Mouse (Mus musculus) MEL (cell line): ENCODE measurements around the gene Trim67. TPM values are rescaled to one million over a fixed set of nuclear protein-coding genes. Genes with fewer than 3 reads are reported as not detected.

Experiments
- DNase-seq: peaks from one replicate; pipeline ENCODE4 v3.0.0; 2011; ENCODE audit warnings: low read depth, low spot score
- H3K27ac ChIP-seq: 2 replicates; pipeline ENCODE4 v1.5.1; 2012; ENCODE audit warnings: low read depth, mild to moderate bottlenecking, control low read depth, low read length, moderate library complexity; ENCODE audit not compliant: control insufficient read depth
- H3K27me3 ChIP-seq, 2 experiments: fragments of 150-350 bp in 1 of 2; sonication (generic) in 1 of 2; 2 replicates each; pipeline ENCODE4 v1.6.1; 2012; ENCODE audit warnings: low read length in 2 of 2, mild to moderate bottlenecking in 2 of 2, improper control_type of control experiment in 1 of 2, moderate library complexity in 1 of 2; ENCODE audit not compliant: insufficient read depth in 2 of 2, control insufficient read depth in 1 of 2
- H3K36me3 ChIP-seq, 2 experiments: 2 replicates each; pipeline ENCODE4 v1.6.1; 2012 to 2014; ENCODE audit warnings: low read length in 2 of 2, improper control_type of control experiment in 1 of 2, inconsistent platforms in 1 of 2, mild to moderate bottlenecking in 1 of 2; ENCODE audit not compliant: insufficient read depth in 2 of 2, control insufficient read depth in 1 of 2
- H3K4me1 ChIP-seq, 2 experiments: fragments of 150-350 bp in 1 of 2; sonication (generic) in 1 of 2; 2 replicates each; pipeline ENCODE4 v1.6.1; 2012; ENCODE audit warnings: low read length in 2 of 2, improper control_type of control experiment in 1 of 2, mild to moderate bottlenecking in 1 of 2; ENCODE audit not compliant: insufficient read depth in 2 of 2, control insufficient read depth in 1 of 2
- H3K4me3 ChIP-seq, 2 experiments: fragments of 150-350 bp in 1 of 2; sonication (generic) in 1 of 2; 2 replicates each; pipeline ENCODE4 v1.5.1; 2012; ENCODE audit warnings: low read depth in 2 of 2, low read length in 2 of 2, mild to moderate bottlenecking in 2 of 2, moderate library complexity in 2 of 2, control low read depth in 1 of 2, improper control_type of control experiment in 1 of 2; ENCODE audit not compliant: control insufficient read depth in 1 of 2, insufficient read depth in 1 of 2
- H3K79me2 ChIP-seq: 2 replicates; pipeline ENCODE4 v1.6.1; 2012; ENCODE audit warnings: mild to moderate bottlenecking, low read length, moderate library complexity; ENCODE audit not compliant: control insufficient read depth, poor library complexity, insufficient read depth
- H3K9ac ChIP-seq: 2 replicates; pipeline ENCODE4 v1.6.1; 2012; ENCODE audit warnings: low read depth, mild to moderate bottlenecking, control low read depth, low read length, moderate library complexity; ENCODE audit not compliant: control insufficient read depth, poor library complexity, severe bottlenecking
- H3K9me3 ChIP-seq: fragments of 150-350 bp; sonication (generic); replicated peaks from 2 replicates; pipeline ENCODE4 v1.6.1; 2012; ENCODE audit warnings: mild to moderate bottlenecking, low read length, improper control_type of control experiment, moderate library complexity; ENCODE audit not compliant: insufficient read depth
- CHD2 ChIP-seq: IDR thresholded peaks from 2 replicates; pipeline ENCODE4 v1.6.1; 2011; ENCODE audit warnings: low read length, improper control_type of control experiment
- CTCF ChIP-seq, 3 experiments: IDR thresholded peaks in 2 of 3; conservative IDR thresholded peaks in 1 of 3; 2 replicates each; pipeline ENCODE4 v1.5.1; 2011 to 2012; ENCODE audit warnings: low read length in 3 of 3, low read depth in 2 of 3, mild to moderate bottlenecking in 2 of 3, improper control_type of control experiment in 1 of 3, inconsistent platforms in 1 of 3, mixed read lengths in 1 of 3, moderate library complexity in 1 of 3; ENCODE audit not compliant: control insufficient read depth in 1 of 3, insufficient read depth in 1 of 3, poor library complexity in 1 of 3, severe bottlenecking in 1 of 3
- ELF1 ChIP-seq: IDR thresholded peaks from 2 replicates; pipeline ENCODE4 v1.6.1; 2014; ENCODE audit warnings: low read depth, mild to moderate bottlenecking, inconsistent platforms, low read length, improper control_type of control experiment, moderate library complexity
- EP300 ChIP-seq, 2 experiments: IDR thresholded peaks; 2 replicates each; pipeline ENCODE4 v1.6.1; 2011; ENCODE audit warnings: improper control_type of control experiment in 2 of 2, low read length in 2 of 2, low read depth in 1 of 2, mild to moderate bottlenecking in 1 of 2
- ETS1 ChIP-seq: IDR thresholded peaks from 2 replicates; pipeline ENCODE4 v1.6.1; 2012; ENCODE audit warnings: low read depth, mild to moderate bottlenecking, inconsistent platforms, low read length, improper control_type of control experiment, moderate library complexity
- HCFC1 ChIP-seq: IDR thresholded peaks from 2 replicates; pipeline ENCODE4 v1.6.1; 2012; ENCODE audit warnings: low read depth, mild to moderate bottlenecking, inconsistent platforms, low read length, improper control_type of control experiment, moderate library complexity
- MAFK ChIP-seq: IDR thresholded peaks from 2 replicates; pipeline ENCODE4 v1.6.1; 2011; ENCODE audit warnings: low read depth, mild to moderate bottlenecking, low read length, improper control_type of control experiment, borderline replicate concordance
- MAZ ChIP-seq: IDR thresholded peaks from 2 replicates; pipeline ENCODE4 v1.6.1; 2012; ENCODE audit warnings: low read depth, mild to moderate bottlenecking, inconsistent platforms, low read length, improper control_type of control experiment
- MEF2A ChIP-seq: IDR thresholded peaks from 2 replicates; pipeline ENCODE4 v1.6.1; 2014; ENCODE audit warnings: low read depth, mild to moderate bottlenecking, inconsistent platforms, low read length, improper control_type of control experiment; ENCODE audit not compliant: poor library complexity, insufficient replicate concordance, severe bottlenecking; ENCODE audit errors: extremely low read depth
- MXI1 ChIP-seq: IDR thresholded peaks from 2 replicates; pipeline ENCODE4 v1.6.1; 2011; ENCODE audit warnings: mild to moderate bottlenecking, low read depth, low read length, improper control_type of control experiment
- NRF1 ChIP-seq: IDR thresholded peaks from 2 replicates; pipeline ENCODE4 v1.6.1; 2014; ENCODE audit warnings: low read depth, mild to moderate bottlenecking, inconsistent platforms, low read length, improper control_type of control experiment, moderate library complexity; ENCODE audit not compliant: poor library complexity, insufficient read depth, severe bottlenecking
- POLR2A ChIP-seq, 2 experiments: IDR thresholded peaks; 2 replicates each; pipeline ENCODE4 v1.6.1; 2011 to 2012; ENCODE audit warnings: low read length in 2 of 2, mild to moderate bottlenecking in 2 of 2, control low read depth in 1 of 2, improper control_type of control experiment in 1 of 2, low read depth in 1 of 2, moderate library complexity in 1 of 2; ENCODE audit not compliant: control insufficient read depth in 1 of 2, insufficient read depth in 1 of 2, poor library complexity in 1 of 2
- POLR2AphosphoS5 ChIP-seq: IDR thresholded peaks from 2 replicates; pipeline ENCODE4 v1.6.1; 2012; ENCODE audit warnings: low read depth, borderline replicate concordance, mild to moderate bottlenecking, inconsistent platforms, low read length, moderate library complexity, mixed read lengths
- TAL1 ChIP-seq: IDR thresholded peaks from 2 replicates; pipeline ENCODE4 v1.6.1; 2012; ENCODE audit warnings: mild to moderate bottlenecking, inconsistent platforms, low read length, moderate library complexity, mixed read lengths
- TBP ChIP-seq: IDR thresholded peaks from 2 replicates; pipeline ENCODE4 v1.8.0; 2011; ENCODE audit warnings: low read depth, low read length, improper control_type of control experiment
- TCF12 ChIP-seq: IDR thresholded peaks from 2 replicates; pipeline ENCODE4 v1.6.1; 2014; ENCODE audit warnings: low read depth, mild to moderate bottlenecking, inconsistent platforms, low read length, improper control_type of control experiment, moderate library complexity
- UBTF ChIP-seq: IDR thresholded peaks from 2 replicates; pipeline ENCODE4 v1.6.1; 2012; ENCODE audit warnings: low read depth, mild to moderate bottlenecking, inconsistent platforms, low read length, improper control_type of control experiment, moderate library complexity, borderline replicate concordance; ENCODE audit not compliant: insufficient read depth
- ZC3H11A ChIP-seq: IDR thresholded peaks from 2 replicates; pipeline ENCODE4 v1.6.1; 2012; ENCODE audit warnings: low read depth, mild to moderate bottlenecking, inconsistent platforms, low read length, improper control_type of control experiment
- ZKSCAN1 ChIP-seq: IDR thresholded peaks from 2 replicates; pipeline ENCODE4 v1.6.1; 2012; ENCODE audit warnings: low read depth, mild to moderate bottlenecking, inconsistent platforms, low read length, improper control_type of control experiment, moderate library complexity
- ZNF384 ChIP-seq: IDR thresholded peaks from 2 replicates; pipeline ENCODE4 v1.6.1; 2012; ENCODE audit warnings: low read depth, mild to moderate bottlenecking, inconsistent platforms, low read length, improper control_type of control experiment
- polyA plus RNA-seq, 2 experiments: library from polyadenylated mRNA; stranded (reverse) in 1 of 2; unstranded in 1 of 2; fragments of >175 nt in 1 of 2; fragments of >200 nt in 1 of 2; gene quantifications; 2 replicates each; pipeline versions ENCODE4 v1.2.1 to v1.2.4; 2012; ENCODE audit warnings: low replicate concordance in 2 of 2, low read depth in 1 of 2; ENCODE audit not compliant: insufficient read length in 2 of 2, insufficient read depth in 1 of 2, missing spikeins in 1 of 2
- total RNA-seq: library from RNA; depleted of rRNA; stranded (reverse); fragments of 300-350 nt; gene quantifications from 2 replicates; pipeline ENCODE4 v1.2.3, GENCODE M21; 2012

The Trim67 gene
- total and polyA plus RNA-seq, 3 experiments = 0.06 TPM; not detected in 2

GRCm38 (mm10) chr8:124815870-124816269, 23.0 kb downstream of the Trim67 start:
- Histone ChIP-seq H3K9me3 (no peaks in the 10 kb centered on the region), H3K27me3 (peaks cover 0 to 5% of the 10 kb centered on the region in 2 experiments; a peak in 2 of 4 replicates), H3K4me1 (no peaks in the 10 kb centered on the region), H3K79me2 (no peaks in the 10 kb centered on the region), H3K36me3 (no peaks in the 10 kb centered on the region), H3K9ac (no peak overlapping the region), H3K4me3 (no peak overlapping the region), H3K27ac (no peak overlapping the region)
- no peak for TF ChIP-seq MAZ
- TF ChIP-seq POLR2A (IDR thresholded peaks at IDR 0.05; ENCODE audit: control insufficient read depth in 1 of 2, insufficient read depth in 1 of 2, low read depth in 1 of 2, low read length in 2 of 2, poor library complexity in 1 of 2) = no peak
- no peak for DNase-seq

GRCm38 (mm10) chr8:124816866-124817265, 24.0 kb downstream of the Trim67 start:
- TF ChIP-seq ZNF384 = no peak
- no peak for TF ChIP-seq ZKSCAN1
- no peak for TF ChIP-seq ELF1
- TF ChIP-seq MEF2A = no peak
- TF ChIP-seq TCF12 = no peak
- no peak for TF ChIP-seq TBP
- TF ChIP-seq POLR2AphosphoS5 = no peak
- no peak for TF ChIP-seq CHD2
- no peak for TF ChIP-seq ETS1
- TF ChIP-seq MXI1 = no peak
- TF ChIP-seq EP300 (IDR thresholded peaks at IDR 0.05; ENCODE audit: low read depth in 1 of 2, low read length in 2 of 2) = no peak
- TF ChIP-seq HCFC1 = no peak
- no peak for TF ChIP-seq NRF1
- TF ChIP-seq ZC3H11A = no peak
- no peak for TF ChIP-seq UBTF
- TF ChIP-seq MAZ = no peak
- no peak for TF ChIP-seq TAL1
- no peak for TF ChIP-seq MAFK
- TF ChIP-seq CTCF (IDR thresholded peaks at IDR 0.05 in 2 of 3, conservative IDR thresholded peaks at IDR 0.05 in 1 of 3; ENCODE audit: control insufficient read depth in 1 of 3, insufficient read depth in 1 of 3, low read depth in 2 of 3, low read length in 3 of 3, poor library complexity in 1 of 3, severe bottlenecking in 1 of 3) = no peak
- Histone ChIP-seq H3K36me3 (no peaks in the 10 kb centered on the region), H3K4me3 (no peak overlapping the region), H3K4me1 (no peaks in the 10 kb centered on the region), H3K9ac (no peak overlapping the region), H3K27ac (no peak overlapping the region), H3K27me3 (peaks cover 0 to 5% of the 10 kb centered on the region in 2 experiments; a peak in 2 of 4 replicates), H3K9me3 (no peaks in the 10 kb centered on the region), H3K79me2 (no peaks in the 10 kb centered on the region)
- no peak for DNase-seq
